Mouse (Mus musculus) MEL (cell line): Measurements from ENCODE around the gene Hepacam2. TPM values are rescaled to one million over a fixed set of nuclear protein-coding genes. Genes with fewer than 3 reads are reported as not detected.
A peak's percentile ranks its signal among the peaks of the same experiment; 100 is the strongest.

Source experiments
- DNase-seq: peaks from one replicate; pipeline ENCODE4 v3.0.0; 2011; ENCODE audit warnings: low read depth, low spot score
- H3K27ac ChIP-seq: 2 replicates; pipeline ENCODE4 v1.5.1; 2012; ENCODE audit warnings: low read depth, mild to moderate bottlenecking, control low read depth, low read length, moderate library complexity; ENCODE audit not compliant: control insufficient read depth
- H3K27me3 ChIP-seq, 2 experiments: fragments of 150-350 bp in 1 of 2; sonication (generic) in 1 of 2; 2 replicates each; pipeline ENCODE4 v1.6.1; 2012; ENCODE audit warnings: low read length in 2 of 2, mild to moderate bottlenecking in 2 of 2, improper control_type of control experiment in 1 of 2, moderate library complexity in 1 of 2; ENCODE audit not compliant: insufficient read depth in 2 of 2, control insufficient read depth in 1 of 2
- H3K36me3 ChIP-seq, 2 experiments: 2 replicates each; pipeline ENCODE4 v1.6.1; 2012 to 2014; ENCODE audit warnings: low read length in 2 of 2, improper control_type of control experiment in 1 of 2, inconsistent platforms in 1 of 2, mild to moderate bottlenecking in 1 of 2; ENCODE audit not compliant: insufficient read depth in 2 of 2, control insufficient read depth in 1 of 2
- H3K4me1 ChIP-seq, 2 experiments: fragments of 150-350 bp in 1 of 2; sonication (generic) in 1 of 2; 2 replicates each; pipeline ENCODE4 v1.6.1; 2012; ENCODE audit warnings: low read length in 2 of 2, improper control_type of control experiment in 1 of 2, mild to moderate bottlenecking in 1 of 2; ENCODE audit not compliant: insufficient read depth in 2 of 2, control insufficient read depth in 1 of 2
- H3K4me3 ChIP-seq, 2 experiments: fragments of 150-350 bp in 1 of 2; sonication (generic) in 1 of 2; 2 replicates each; pipeline ENCODE4 v1.5.1; 2012; ENCODE audit warnings: low read depth in 2 of 2, low read length in 2 of 2, mild to moderate bottlenecking in 2 of 2, moderate library complexity in 2 of 2, control low read depth in 1 of 2, improper control_type of control experiment in 1 of 2; ENCODE audit not compliant: control insufficient read depth in 1 of 2, insufficient read depth in 1 of 2
- H3K79me2 ChIP-seq: 2 replicates; pipeline ENCODE4 v1.6.1; 2012; ENCODE audit warnings: mild to moderate bottlenecking, low read length, moderate library complexity; ENCODE audit not compliant: control insufficient read depth, poor library complexity, insufficient read depth
- H3K9ac ChIP-seq: 2 replicates; pipeline ENCODE4 v1.6.1; 2012; ENCODE audit warnings: low read depth, mild to moderate bottlenecking, control low read depth, low read length, moderate library complexity; ENCODE audit not compliant: control insufficient read depth, poor library complexity, severe bottlenecking
- H3K9me3 ChIP-seq: fragments of 150-350 bp; sonication (generic); replicated peaks from 2 replicates; pipeline ENCODE4 v1.6.1; 2012; ENCODE audit warnings: mild to moderate bottlenecking, low read length, improper control_type of control experiment, moderate library complexity; ENCODE audit not compliant: insufficient read depth
- BHLHE40 ChIP-seq: IDR thresholded peaks from 2 replicates; pipeline ENCODE4 v1.6.1; 2012; ENCODE audit warnings: low read depth, mild to moderate bottlenecking, inconsistent platforms, low read length, improper control_type of control experiment, borderline replicate concordance
- CHD2 ChIP-seq: IDR thresholded peaks from 2 replicates; pipeline ENCODE4 v1.6.1; 2011; ENCODE audit warnings: low read length, improper control_type of control experiment
- CTCF ChIP-seq, 3 experiments: IDR thresholded peaks in 2 of 3; conservative IDR thresholded peaks in 1 of 3; 2 replicates each; pipeline ENCODE4 v1.5.1; 2011 to 2012; ENCODE audit warnings: low read length in 3 of 3, low read depth in 2 of 3, mild to moderate bottlenecking in 2 of 3, improper control_type of control experiment in 1 of 3, inconsistent platforms in 1 of 3, mixed read lengths in 1 of 3, moderate library complexity in 1 of 3; ENCODE audit not compliant: control insufficient read depth in 1 of 3, insufficient read depth in 1 of 3, poor library complexity in 1 of 3, severe bottlenecking in 1 of 3
- HCFC1 ChIP-seq: IDR thresholded peaks from 2 replicates; pipeline ENCODE4 v1.6.1; 2012; ENCODE audit warnings: low read depth, mild to moderate bottlenecking, inconsistent platforms, low read length, improper control_type of control experiment, moderate library complexity
- KAT2A ChIP-seq: conservative IDR thresholded peaks from 2 replicates; pipeline ENCODE4 v1.6.1; 2012; ENCODE audit warnings: low read depth, low read length, improper control_type of control experiment, inconsistent platforms
- MAFK ChIP-seq: IDR thresholded peaks from 2 replicates; pipeline ENCODE4 v1.6.1; 2011; ENCODE audit warnings: low read depth, mild to moderate bottlenecking, low read length, improper control_type of control experiment, borderline replicate concordance
- MAX ChIP-seq: IDR thresholded peaks from 2 replicates; pipeline ENCODE4 v1.6.1; 2011; ENCODE audit warnings: low read length, improper control_type of control experiment
- MEF2A ChIP-seq: IDR thresholded peaks from 2 replicates; pipeline ENCODE4 v1.6.1; 2014; ENCODE audit warnings: low read depth, mild to moderate bottlenecking, inconsistent platforms, low read length, improper control_type of control experiment; ENCODE audit not compliant: poor library complexity, insufficient replicate concordance, severe bottlenecking; ENCODE audit errors: extremely low read depth
- MXI1 ChIP-seq: IDR thresholded peaks from 2 replicates; pipeline ENCODE4 v1.6.1; 2011; ENCODE audit warnings: mild to moderate bottlenecking, low read depth, low read length, improper control_type of control experiment
- MYB ChIP-seq: IDR thresholded peaks from 2 replicates; pipeline ENCODE4 v1.6.1; 2011; ENCODE audit warnings: mild to moderate bottlenecking, low read depth, low read length, improper control_type of control experiment
- NRF1 ChIP-seq: IDR thresholded peaks from 2 replicates; pipeline ENCODE4 v1.6.1; 2014; ENCODE audit warnings: low read depth, mild to moderate bottlenecking, inconsistent platforms, low read length, improper control_type of control experiment, moderate library complexity; ENCODE audit not compliant: poor library complexity, insufficient read depth, severe bottlenecking
- RAD21 ChIP-seq: IDR thresholded peaks from 2 replicates; pipeline ENCODE4 v1.6.1; 2011; ENCODE audit warnings: mild to moderate bottlenecking, low read depth, low read length, improper control_type of control experiment
- SMC3 ChIP-seq: IDR thresholded peaks from 2 replicates; pipeline ENCODE4 v1.6.1; 2011; ENCODE audit warnings: low read depth, low read length, improper control_type of control experiment
- TBP ChIP-seq: IDR thresholded peaks from 2 replicates; pipeline ENCODE4 v1.8.0; 2011; ENCODE audit warnings: low read depth, low read length, improper control_type of control experiment
- UBTF ChIP-seq: IDR thresholded peaks from 2 replicates; pipeline ENCODE4 v1.6.1; 2012; ENCODE audit warnings: low read depth, mild to moderate bottlenecking, inconsistent platforms, low read length, improper control_type of control experiment, moderate library complexity, borderline replicate concordance; ENCODE audit not compliant: insufficient read depth
- USF1 ChIP-seq: IDR thresholded peaks from 2 replicates; pipeline ENCODE4 v1.6.1; 2014; ENCODE audit warnings: low read depth, mild to moderate bottlenecking, inconsistent platforms, low read length, improper control_type of control experiment, moderate library complexity
- ZC3H11A ChIP-seq: IDR thresholded peaks from 2 replicates; pipeline ENCODE4 v1.6.1; 2012; ENCODE audit warnings: low read depth, mild to moderate bottlenecking, inconsistent platforms, low read length, improper control_type of control experiment
- polyA plus RNA-seq, 2 experiments: library from polyadenylated mRNA; stranded (reverse) in 1 of 2; unstranded in 1 of 2; fragments of >175 nt in 1 of 2; fragments of >200 nt in 1 of 2; gene quantifications; 2 replicates each; pipeline versions ENCODE4 v1.2.1 to v1.2.4; 2012; ENCODE audit warnings: low replicate concordance in 2 of 2, low read depth in 1 of 2; ENCODE audit not compliant: insufficient read length in 2 of 2, insufficient read depth in 1 of 2, missing spikeins in 1 of 2
- total RNA-seq: library from RNA; depleted of rRNA; stranded (reverse); fragments of 300-350 nt; gene quantifications from 2 replicates; pipeline ENCODE4 v1.2.3, GENCODE M21; 2012

The Hepacam2 gene
- total and polyA plus RNA-seq, 3 experiments = 0.11 TPM; not detected in 2

GRCm38 (mm10) chr6:3454421-3454820 lies 43.7 kb downstream of the Hepacam2 start:
- Histone ChIP-seq H3K4me3 (no peak overlapping the region), H3K27ac (no peak overlapping the region), H3K9ac (no peak overlapping the region), H3K4me1 (no peaks in the 10 kb centered on the region), H3K27me3 (peaks cover 0 to 1% of the 10 kb centered on the region in 2 experiments; a peak in 1 of 4 replicates), H3K36me3 (no peaks in the 10 kb centered on the region), H3K9me3 (no peaks in the 10 kb centered on the region), H3K79me2 (no peaks in the 10 kb centered on the region)
- no peak for DNase-seq
- TF ChIP-seq USF1 (no peak), MAX (no peak), CHD2 (no peak), UBTF (no peak), KAT2A (no peak), NRF1 (no peak), MEF2A (no peak), MXI1 (no peak)

DNA sequence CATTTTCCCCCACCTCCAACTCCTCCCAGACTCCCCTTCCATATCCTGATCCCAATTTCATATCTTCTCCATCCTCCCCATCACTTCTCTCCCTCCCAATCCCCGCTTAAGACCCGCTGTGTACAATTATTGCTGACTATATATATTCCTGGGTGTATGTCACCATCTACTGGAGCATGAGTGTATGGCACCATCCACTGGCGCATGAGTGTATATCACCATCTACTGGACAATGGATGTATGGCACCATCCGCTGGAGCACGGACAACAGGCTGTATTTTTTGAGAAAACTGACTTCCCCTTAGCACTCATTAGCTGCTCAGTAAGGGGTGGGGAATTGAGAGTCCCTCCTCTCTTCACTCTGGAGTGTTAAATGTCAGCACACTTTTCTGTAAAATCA lies 50.7 kb downstream of the Hepacam2 start:
- H3K9me3 ChIP-seq = no peaks in the 10 kb centered on the region
- H3K9ac ChIP-seq = no peak overlapping the region
- H3K79me2 ChIP-seq = no peaks in the 10 kb centered on the region
- no peak overlapping the region for H3K27ac ChIP-seq
- no peak overlapping the region for H3K4me3 ChIP-seq
- no peaks in the 10 kb centered on the region for H3K27me3 ChIP-seq
- TF ChIP-seq MXI1 (no peak), MYB (no peak), ZC3H11A (peak; percentile 84), RAD21 (peak; percentile 96), SMC3 (peak; percentile 83), TBP (0 out of 2 replicates have a peak, but pooled peaks have one; percentile 29), CTCF (IDR thresholded peaks at IDR 0.05 in 2 of 3, conservative IDR thresholded peaks at IDR 0.05 in 1 of 3; ENCODE audit: control insufficient read depth in 1 of 3, insufficient read depth in 1 of 3, low read depth in 2 of 3, low read length in 3 of 3, poor library complexity in 1 of 3, severe bottlenecking in 1 of 3) (peak in 2 of 3 experiments; percentile 80 to 98), HCFC1 (0 out of 2 replicates have a peak, but pooled peaks have one; percentile 24), MAFK (peak; percentile 79; the same call in 1 of the 2 replicates), BHLHE40 (0 out of 2 replicates have a peak, but pooled peaks have one; percentile 23)
- no peaks in the 10 kb centered on the region for H3K4me1 ChIP-seq
- H3K36me3 ChIP-seq = no peaks in the 10 kb centered on the region
- DNase-seq = peak; percentile 92
